Mouse (Mus musculus): ENCODE measurements around the gene Gm9918. TPM values are rescaled to one million over a fixed set of nuclear protein-coding genes. Genes with fewer than 3 reads are reported as not detected.

The Gm9918 gene
- total RNA-seq, 2 experiments from 2014 or later = 0.13 TPM; not detected in 1

DNA sequence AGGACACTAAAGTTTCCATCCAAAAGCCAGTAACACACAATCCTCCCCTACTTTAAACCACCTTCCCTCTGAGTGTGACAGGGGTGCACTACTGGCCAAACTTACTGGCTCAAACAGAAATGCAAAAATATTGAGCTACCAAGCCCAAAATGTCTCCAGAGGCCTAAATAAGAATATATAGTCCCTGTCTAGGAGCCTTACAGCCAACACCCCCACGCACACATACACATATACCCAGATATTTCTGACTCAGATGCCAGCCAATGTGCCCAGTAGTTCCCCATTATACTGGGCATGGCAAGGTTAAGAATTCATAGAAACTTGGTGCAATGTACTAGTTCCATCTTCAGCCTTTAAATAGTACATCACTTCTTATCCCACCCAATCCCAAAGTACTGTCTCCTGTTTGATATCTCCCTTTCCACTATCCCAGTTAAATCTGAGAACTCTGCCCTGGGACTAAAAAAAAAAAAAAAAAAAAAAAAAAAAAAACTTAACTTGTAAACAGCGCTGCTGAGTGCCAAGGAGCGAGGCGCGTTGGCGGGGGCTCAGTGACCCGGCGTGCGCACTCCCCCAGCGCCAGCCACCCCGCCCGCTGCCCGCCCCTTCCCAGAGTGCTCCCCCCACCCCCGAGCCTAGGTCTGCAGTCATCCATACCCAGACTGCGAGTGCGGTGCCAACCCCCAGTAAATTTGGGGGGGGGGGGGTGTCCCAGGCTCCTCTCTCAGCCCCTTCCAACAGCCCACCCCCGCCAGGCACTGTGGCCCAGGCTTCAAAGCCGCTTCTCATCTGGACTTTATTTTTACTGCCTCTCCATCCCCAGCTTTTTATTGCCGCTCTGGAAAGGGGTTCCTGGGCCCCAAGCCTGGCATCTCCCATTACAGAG lies 25.8 kb upstream of the Gm9918 start:
- DNase-seq (ENCODE audit: low spot score in 2 of 2) = no peak

GRCm38 (mm10) chr15:102245461-102245881 lies 24.9 kb upstream of the Gm9918 start:
- no peak for DNase-seq (ENCODE audit: low spot score in 2 of 2)

DNA sequence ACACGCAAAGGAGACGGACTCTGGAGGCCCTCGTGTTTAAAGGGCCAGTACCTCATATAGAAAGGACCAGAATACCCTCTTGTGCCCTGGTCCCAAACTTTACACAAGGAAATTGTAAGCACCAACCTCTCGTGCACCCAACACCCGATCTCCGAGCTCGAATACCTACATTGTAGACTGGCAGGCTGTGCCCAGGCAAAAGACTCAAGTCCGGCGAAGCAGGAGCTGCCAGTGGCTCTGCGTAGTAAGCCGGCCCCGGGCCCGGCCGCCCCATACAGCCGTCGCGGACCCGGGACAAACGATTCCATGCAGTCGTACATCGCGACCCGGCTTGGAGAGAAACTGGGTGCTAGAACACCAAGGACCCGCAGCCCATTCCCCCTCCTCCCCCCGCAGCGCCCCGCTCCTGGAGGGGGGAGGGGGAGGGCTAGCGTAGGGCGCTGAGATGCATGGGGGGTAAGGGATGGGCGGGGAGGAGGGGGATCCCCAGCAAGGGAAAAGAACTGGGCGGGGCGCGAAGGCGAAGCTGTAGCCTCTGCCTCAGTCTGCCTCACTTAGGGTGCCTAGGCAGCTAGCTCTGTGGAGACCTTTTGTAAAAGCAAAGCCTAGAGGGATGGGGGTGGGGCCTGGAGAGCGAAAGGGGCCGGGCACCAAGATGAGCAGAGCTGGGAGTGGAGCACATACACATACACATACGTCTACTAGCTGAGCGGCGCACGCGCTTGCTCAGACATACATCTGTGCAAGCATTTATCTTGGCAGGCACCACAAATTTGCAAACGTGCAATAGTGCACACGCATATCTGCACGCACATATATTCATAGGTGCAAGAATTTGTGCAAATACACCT lies 24.2 kb upstream of the Gm9918 start:
- DNase-seq (ENCODE audit: low spot score in 2 of 2) = peak; percentile 51 to 64

DNA sequence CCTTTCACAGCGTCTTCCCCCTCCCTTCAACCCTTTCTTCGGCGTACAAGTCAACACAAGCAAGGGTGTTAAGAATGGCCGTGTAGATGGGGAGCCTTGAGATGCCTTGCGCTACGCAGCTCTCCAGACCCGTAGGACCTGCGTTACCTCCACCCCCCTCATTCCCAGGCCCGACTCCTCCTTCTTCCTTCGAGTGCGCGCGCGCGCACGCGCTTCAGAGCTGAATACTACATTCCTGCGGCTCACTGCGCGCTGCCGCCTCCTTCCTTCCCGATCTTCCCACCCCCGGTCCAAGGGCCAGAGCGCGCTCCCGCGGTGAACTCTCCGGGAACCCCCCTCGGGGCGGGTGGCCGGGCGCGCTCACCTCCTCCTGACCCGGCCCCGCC lies 23.5 kb upstream of the Gm9918 start:
- DNase-seq (ENCODE audit: low spot score in 2 of 2) = peak; percentile 89

DNA sequence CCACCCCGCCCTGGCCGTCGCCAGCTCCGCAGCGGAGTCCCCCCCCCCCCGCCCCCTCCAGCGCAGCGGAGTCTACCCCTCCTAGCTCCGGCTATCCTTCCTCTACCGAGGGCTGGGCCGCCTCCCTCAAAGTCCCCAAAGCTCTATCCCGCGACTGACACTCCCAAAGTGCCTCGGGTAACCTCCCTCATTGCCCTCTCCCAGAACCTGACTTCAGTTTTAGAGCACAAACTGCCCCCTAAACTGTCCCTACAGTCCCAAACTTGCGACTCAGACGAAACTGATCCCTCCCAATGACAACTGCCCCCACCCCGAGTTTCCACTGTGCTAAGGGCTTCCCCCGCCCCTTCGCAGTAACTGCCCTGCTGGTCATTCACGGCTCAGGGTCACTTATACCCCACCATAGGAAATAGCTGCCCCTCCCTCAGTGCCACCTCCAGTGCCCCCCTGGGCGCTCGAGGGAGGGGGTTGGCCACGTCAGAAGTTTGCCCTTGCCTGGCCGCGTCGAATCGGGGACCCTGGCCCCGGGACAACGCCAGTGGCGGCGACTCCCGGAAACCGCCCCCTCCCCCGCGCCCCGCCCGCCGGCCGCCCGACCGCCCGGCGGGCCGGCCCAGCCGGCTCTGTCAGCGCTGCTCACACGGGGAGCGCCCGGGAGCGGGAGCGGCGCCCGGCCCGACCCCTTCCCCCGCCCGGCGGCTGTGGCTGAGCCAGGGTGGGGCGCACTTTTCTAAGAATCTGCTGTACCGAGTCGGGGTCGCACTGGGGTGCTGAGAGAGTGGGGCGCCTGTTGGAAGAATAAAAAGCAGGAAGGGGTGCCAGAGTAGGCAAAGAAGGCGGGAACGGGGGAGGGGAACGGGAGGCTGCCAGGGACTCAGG lies 22.9 kb upstream of the Gm9918 start:
- DNase-seq (ENCODE audit: low spot score in 2 of 2) = peak; percentile 73 to 77

DNA sequence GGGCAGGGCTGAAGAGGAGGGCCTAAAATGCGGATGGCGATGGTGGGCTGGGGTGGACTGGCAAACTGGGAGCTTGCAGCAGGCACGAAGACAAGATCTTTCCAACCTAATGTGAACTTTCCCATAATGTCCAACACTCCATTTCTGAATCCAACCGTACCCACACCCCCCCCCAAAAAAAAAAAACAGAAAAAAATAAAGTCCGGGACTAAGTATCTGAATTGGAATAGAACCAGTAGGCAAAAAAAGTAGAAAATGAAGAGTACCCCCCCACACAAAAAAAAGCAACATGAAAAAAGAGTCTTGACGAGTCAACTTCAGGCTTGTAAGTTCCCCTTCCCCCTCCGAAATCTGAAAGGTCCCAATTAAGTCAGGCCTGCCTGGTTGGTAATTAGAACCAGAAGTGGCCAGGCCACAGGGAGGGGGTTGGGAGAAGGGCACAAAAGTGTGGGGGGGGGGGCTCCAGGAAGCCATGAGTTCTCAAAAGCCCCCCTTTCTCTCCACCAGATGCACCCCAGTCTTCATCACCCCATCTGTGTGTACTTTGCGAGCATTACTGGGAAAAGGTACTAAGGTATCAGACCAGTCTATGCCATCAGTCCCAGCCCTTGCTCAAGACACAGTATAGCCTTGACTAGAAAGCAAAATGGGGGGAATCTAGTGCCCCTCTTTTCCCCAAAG lies 22.1 kb upstream of the Gm9918 start:
- DNase-seq (ENCODE audit: low spot score in 2 of 2) = no peak

DNA sequence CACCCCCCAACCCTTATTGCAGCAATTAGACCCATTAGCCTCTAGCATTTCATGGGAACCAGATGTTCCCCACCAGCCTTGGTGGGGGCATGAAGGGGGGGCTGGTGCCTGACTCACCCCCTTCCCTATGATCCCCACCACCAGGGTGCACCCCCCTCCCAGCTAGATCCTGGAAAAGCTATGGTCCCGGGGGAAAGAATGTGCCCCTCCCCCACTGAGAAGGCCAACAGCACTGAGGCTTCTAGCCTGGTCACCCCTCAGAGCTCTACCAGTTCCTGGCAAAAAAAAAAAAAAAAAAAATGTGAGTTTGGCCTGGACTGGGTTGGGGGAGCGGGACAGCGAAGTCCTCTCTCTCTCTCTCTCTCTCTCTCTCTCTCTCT lies 21.6 kb upstream of the Gm9918 start:
- DNase-seq (ENCODE audit: low spot score in 2 of 2) = no peak

- DNase-seq (ENCODE audit: low spot score in 2 of 2) = no peak
Observed at GRCm38 (mm10) chr15:102249251-102249691, 21.1 kb upstream of the Gm9918 start.

GRCm38 (mm10) chr15:102249967-102250366 lies 20.4 kb upstream of the Gm9918 start:
- no peak for DNase-seq (ENCODE audit: low spot score in 2 of 2)

- DNase-seq (ENCODE audit: low spot score in 2 of 2) = no peak
Observed at GRCm38 (mm10) chr15:102250521-102250920, 19.8 kb upstream of the Gm9918 start.

- no peak for DNase-seq (ENCODE audit: low spot score in 2 of 2)
Observed at GRCm38 (mm10) chr15:102255547-102256255, 14.7 kb upstream of the Gm9918 start.

- DNase-seq (ENCODE audit: low spot score in 2 of 2) = no peak
Observed at GRCm38 (mm10) chr15:102256431-102257201, 13.7 kb upstream of the Gm9918 start.

DNA sequence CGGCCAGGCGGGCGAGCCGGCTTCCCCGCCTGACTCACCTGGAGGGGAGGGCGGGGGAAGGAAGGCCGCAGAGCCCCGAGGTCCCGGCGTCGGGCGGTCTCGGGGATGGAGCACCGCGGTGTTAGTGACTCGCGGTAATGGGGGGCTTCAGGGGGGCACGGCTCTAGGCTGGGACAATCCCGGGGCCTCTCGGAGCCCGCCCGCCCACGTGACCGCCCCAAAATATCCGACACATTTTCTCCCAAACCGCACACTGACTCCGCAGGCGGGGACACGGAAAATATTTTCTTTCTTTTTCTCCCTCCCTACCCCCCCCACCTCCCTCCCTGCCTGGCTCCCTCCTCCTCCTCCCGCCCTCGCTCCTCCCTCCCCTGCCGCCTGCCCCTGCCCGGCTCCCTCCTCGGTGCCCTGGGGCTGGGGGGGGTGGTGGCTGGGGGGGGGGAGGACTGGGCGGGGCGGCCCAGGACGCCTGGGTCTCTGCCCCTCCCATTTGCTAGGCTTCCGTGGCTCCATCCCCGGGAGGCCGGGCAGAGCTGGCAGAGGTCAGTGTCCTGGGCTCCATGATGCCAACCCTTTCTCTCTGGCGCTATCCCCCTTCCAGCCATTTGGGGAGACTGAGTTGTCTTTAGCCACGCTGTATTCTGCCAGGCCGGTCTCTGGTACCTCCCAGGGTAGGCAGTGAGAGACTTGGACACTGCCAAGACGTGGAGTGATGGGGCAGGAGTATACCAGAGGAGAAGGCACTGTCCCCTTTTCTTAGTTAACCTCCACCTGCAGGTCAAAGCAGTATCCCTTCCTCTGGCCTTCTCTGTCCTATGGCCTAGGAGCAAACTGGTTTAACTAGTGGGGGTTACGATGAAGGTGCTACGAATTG lies 12.9 kb upstream of the Gm9918 start, which contains the start of gene Rarg:
Gene Rarg (minus strand): TSS at position 316 of the 874 bp plus-strand sequence.
- DNase-seq (ENCODE audit: low spot score in 2 of 2) = peak in 1 of 2 experiments; percentile 49

DNA sequence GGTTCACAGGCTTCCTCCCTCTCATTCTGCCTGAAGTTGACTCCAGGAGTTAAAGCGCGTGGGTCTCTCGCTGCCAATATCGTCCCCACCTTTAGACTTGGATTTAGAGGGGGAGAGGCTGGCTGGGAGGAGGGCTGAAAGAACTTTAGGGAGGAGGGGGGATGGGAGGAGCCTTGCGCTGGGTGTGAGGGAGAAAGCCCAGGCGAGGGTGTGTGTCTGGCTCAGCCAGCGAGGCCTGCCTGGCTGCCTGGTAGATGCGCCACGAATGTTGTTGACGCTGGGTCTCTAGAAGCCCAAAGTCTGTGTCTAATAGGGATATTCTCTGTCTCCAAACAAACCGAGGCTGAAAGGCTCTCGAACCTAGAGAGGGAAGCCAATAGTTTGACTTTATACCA lies 12.3 kb upstream of the Gm9918 start:
- DNase-seq (ENCODE audit: low spot score in 2 of 2) = no peak

GRCm38 (mm10) chr15:102258581-102259253 lies 11.6 kb upstream of the Gm9918 start:
- no peak for DNase-seq (ENCODE audit: low spot score in 2 of 2)

DNA sequence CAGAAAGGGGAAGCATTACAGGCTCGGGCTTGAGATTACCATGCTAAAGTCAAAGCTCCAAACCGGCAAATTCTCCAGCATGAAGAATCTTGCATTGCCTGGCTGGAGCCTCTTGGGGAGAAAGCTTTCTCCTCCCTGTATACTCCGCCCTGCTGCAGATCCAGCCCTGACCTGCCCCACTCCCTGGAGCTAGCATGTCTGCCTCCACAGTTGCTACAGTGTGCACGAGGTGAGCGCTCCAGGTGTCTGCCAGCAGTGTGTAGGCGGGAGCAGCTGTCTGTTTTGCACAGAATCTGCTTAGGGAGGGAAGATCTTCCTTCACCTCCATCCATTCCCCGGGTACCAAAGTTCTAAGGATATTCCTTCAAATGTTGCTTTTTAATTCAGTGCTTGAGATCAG lies 7.8 kb upstream of the Gm9918 start:
- no peak for DNase-seq (ENCODE audit: low spot score in 2 of 2)

DNA sequence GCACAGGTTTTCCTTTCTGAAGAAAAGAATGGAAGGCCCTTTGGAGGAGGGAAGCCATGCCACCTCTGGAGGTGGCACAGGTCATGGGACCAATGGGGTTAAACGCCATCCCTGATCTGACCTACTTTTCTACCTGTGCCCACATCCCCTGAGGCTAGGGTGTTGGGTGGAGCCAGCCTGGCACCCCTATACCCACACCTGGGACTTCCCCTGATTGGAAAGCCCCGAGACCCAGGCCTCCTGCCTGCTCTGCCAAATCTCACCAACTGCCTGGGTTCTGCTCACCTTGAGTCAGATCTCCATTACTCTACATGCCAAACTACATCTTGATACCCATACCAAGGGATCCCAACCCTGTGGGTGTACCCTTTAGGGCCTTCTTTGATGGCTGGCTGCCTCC lies 7.3 kb upstream of the Gm9918 start:
- no peak for DNase-seq (ENCODE audit: low spot score in 2 of 2)

Data from adrenal gland, adult 18-20 months (tissue).